Mouse (Mus musculus) myocyte (in vitro differentiated cells): Measurements from ENCODE around the gene Dirc2. TPM values are rescaled to one million over a fixed set of nuclear protein-coding genes. Genes with fewer than 3 reads are reported as not detected.

Experiments used
- H3K27me3 ChIP-seq: one replicate; pipeline ENCODE4 v1.6.1; 2011; ENCODE audit not compliant: control insufficient read depth, insufficient read depth, insufficient read length
- H3K36me3 ChIP-seq: one replicate; pipeline ENCODE4 v1.6.1; 2011; ENCODE audit not compliant: control insufficient read depth, insufficient read depth
- H3K4me2 ChIP-seq: one replicate; pipeline ENCODE4 v1.6.1; 2011; ENCODE audit warnings: low read depth, control low read depth
- H3K4me3 ChIP-seq: one replicate; pipeline ENCODE4 v1.5.1; 2011; ENCODE audit warnings: mild to moderate bottlenecking, control low read depth, moderate library complexity
- H3K79me2 ChIP-seq: one replicate; pipeline ENCODE4 v1.6.1; 2011; ENCODE audit not compliant: control insufficient read depth, insufficient read depth
- H3ac ChIP-seq: one replicate; pipeline ENCODE4 v1.6.1; 2011; ENCODE audit not compliant: control insufficient read depth, insufficient read length
- CEBPB ChIP-seq: IDR thresholded peaks from 2 replicates; pipeline ENCODE4 v1.6.1; 2011; ENCODE audit warnings: mild to moderate bottlenecking, moderate library complexity; ENCODE audit not compliant: poor library complexity, insufficient read depth, severe bottlenecking
- E2F4 ChIP-seq: IDR thresholded peaks from one replicate; pipeline ENCODE4 v1.6.1; 2011; ENCODE audit warnings: mild to moderate bottlenecking, control low read depth, moderate library complexity; ENCODE audit not compliant: insufficient read depth
- MAX ChIP-seq: IDR thresholded peaks from one replicate; pipeline ENCODE4 v1.6.1; 2011; ENCODE audit warnings: low read depth, mild to moderate bottlenecking, control low read depth
- MYOD1 ChIP-seq, 3 experiments: IDR thresholded peaks; one replicate each; pipeline ENCODE4 v1.6.1; 2011; ENCODE audit warnings: control low read depth in 2 of 3, low read depth in 2 of 3, mild to moderate bottlenecking in 2 of 3, moderate library complexity in 1 of 3; ENCODE audit not compliant: insufficient read length in 2 of 3, control insufficient read depth in 1 of 3
- MYOG ChIP-seq, 3 experiments: IDR thresholded peaks; one replicate each; pipeline ENCODE4 v1.6.1; 2011; ENCODE audit warnings: control low read depth in 2 of 3, low read depth in 2 of 3, mild to moderate bottlenecking in 2 of 3; ENCODE audit not compliant: insufficient read length in 2 of 3, control insufficient read depth in 1 of 3, insufficient read depth in 1 of 3
- POLR2A ChIP-seq: IDR thresholded peaks from one replicate; pipeline ENCODE4 v1.6.1; 2011; ENCODE audit warnings: low read depth, mild to moderate bottlenecking, control low read depth, moderate library complexity; ENCODE audit not compliant: insufficient read length
- POLR2AphosphoS2 ChIP-seq: IDR thresholded peaks from one replicate; pipeline ENCODE4 v1.6.1; 2011; ENCODE audit warnings: low read depth, control low read depth; ENCODE audit not compliant: insufficient read length
- REST ChIP-seq: IDR thresholded peaks from one replicate; pipeline ENCODE4 v1.6.1; 2011; ENCODE audit warnings: mild to moderate bottlenecking, control low read depth, moderate library complexity; ENCODE audit not compliant: insufficient read depth, insufficient read length
- SRF ChIP-seq: IDR thresholded peaks from one replicate; pipeline ENCODE4 v1.6.1; 2011; ENCODE audit warnings: low read depth; ENCODE audit not compliant: control insufficient read depth, insufficient read length
- TCF12 ChIP-seq: IDR thresholded peaks from one replicate; pipeline ENCODE4 v1.6.1; 2011; ENCODE audit warnings: mild to moderate bottlenecking, control low read depth; ENCODE audit not compliant: poor library complexity, insufficient read depth, severe bottlenecking
- TCF3 ChIP-seq: IDR thresholded peaks from one replicate; pipeline ENCODE4 v1.6.1; 2011; ENCODE audit warnings: low read depth, control low read depth; ENCODE audit not compliant: insufficient read length
- USF1 ChIP-seq: IDR thresholded peaks from one replicate; pipeline ENCODE4 v1.6.1; 2011; ENCODE audit warnings: low read depth, mild to moderate bottlenecking, control low read depth, moderate library complexity
- polyA plus RNA-seq: library from polyadenylated mRNA; unstranded; fragments of >200 nt; fragmentation: generic; extraction: Trizol; gene quantifications from one replicate; pipeline ENCODE4 v1.2.1, GENCODE M21; 2012; ENCODE audit warnings: missing spikeins

Gene Dirc2
- polyA plus RNA-seq, 1 experiment: 19.3 TPM

- H3K36me3 ChIP-seq: peaks cover 7% of the 10 kb centered on the region
Measured at GRCm38 (mm10) chr16:35782451-35783206, 13.5 kb upstream of the Dirc2 start.

DNA sequence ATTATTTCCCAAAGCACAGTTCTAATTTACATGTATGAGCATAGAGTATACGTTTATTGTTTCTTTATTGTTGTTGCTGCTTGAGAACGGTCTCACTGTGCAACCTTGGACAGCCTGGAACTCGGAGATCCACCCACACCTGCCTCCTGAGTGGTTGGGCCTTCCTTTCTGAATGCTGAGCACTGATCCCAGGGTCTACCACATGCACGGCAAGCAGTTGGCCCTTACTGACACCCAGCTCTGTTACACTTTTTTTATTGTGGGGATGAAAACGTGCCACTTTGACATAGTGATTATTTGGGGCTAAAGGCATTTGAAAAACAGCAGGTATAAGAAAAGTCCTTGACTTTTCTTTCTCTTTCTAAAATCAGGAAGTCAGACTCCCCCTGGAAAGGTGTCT is 12.5 kb upstream of the Dirc2 start:
- Histone ChIP-seq H3K79me2 (no peaks in the 10 kb centered on the region), H3ac (no peak overlapping the region), H3K27me3 (no peaks in the 10 kb centered on the region), H3K36me3 (no peaks in the 10 kb centered on the region), H3K4me2 (no peak overlapping the region), H3K4me3 (no peak overlapping the region)
- TF ChIP-seq SRF (no peak), REST (no peak), MYOD1 (IDR thresholded peaks at IDR 0.05; ENCODE audit: control insufficient read depth in 1 of 3, insufficient read length in 2 of 3, low read depth in 2 of 3) (no peak), CEBPB (no peak), MYOG (IDR thresholded peaks at IDR 0.05; ENCODE audit: control insufficient read depth in 1 of 3, insufficient read depth in 1 of 3, insufficient read length in 2 of 3, low read depth in 2 of 3) (no peak), USF1 (no peak), E2F4 (no peak), TCF3 (no peak), POLR2A (no peak), MAX (no peak), POLR2AphosphoS2 (no peak), TCF12 (no peak)

More at GRCm38 (mm10) chr16:35782451-35783206, 13.5 kb upstream of the Dirc2 start:
- no peak overlapping the region for H3K4me2 ChIP-seq
- TF ChIP-seq TCF12 (no peak), CEBPB (no peak), POLR2AphosphoS2 (no peak), POLR2A (no peak), MAX (no peak), MYOG (IDR thresholded peaks at IDR 0.05; ENCODE audit: control insufficient read depth in 1 of 3, insufficient read depth in 1 of 3, insufficient read length in 2 of 3, low read depth in 2 of 3) (no peak), MYOD1 (IDR thresholded peaks at IDR 0.05; ENCODE audit: control insufficient read depth in 1 of 3, insufficient read length in 2 of 3, low read depth in 2 of 3) (no peak), SRF (no peak), E2F4 (no peak), REST (no peak), TCF3 (no peak), USF1 (no peak)
- no peak overlapping the region for H3K4me3 ChIP-seq
- no peaks in the 10 kb centered on the region for H3K79me2 ChIP-seq
- no peak overlapping the region for H3ac ChIP-seq
- no peaks in the 10 kb centered on the region for H3K27me3 ChIP-seq

DNA sequence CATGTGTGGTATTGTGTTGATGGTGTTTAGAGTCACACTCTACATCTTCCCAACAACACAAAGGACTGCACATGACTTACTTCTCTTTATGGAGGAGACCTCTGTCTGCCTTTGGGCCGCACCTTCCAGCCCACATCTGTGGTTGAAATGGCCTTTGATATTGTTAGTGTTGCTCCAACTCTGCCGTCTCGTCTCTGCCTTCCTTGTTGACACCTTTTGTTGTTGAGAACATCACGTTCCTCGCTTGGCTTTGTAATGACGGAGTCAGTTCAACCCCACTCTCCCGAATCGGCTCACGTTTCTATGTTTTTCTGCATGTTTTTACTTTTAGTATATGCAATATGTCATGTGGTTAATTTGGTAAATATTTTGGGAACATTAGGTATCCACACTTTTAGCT is 11.9 kb upstream of the Dirc2 start:
- H3K27me3 ChIP-seq: no peaks in the 10 kb centered on the region
- TF ChIP-seq MAX (no peak), CEBPB (no peak), REST (no peak), POLR2A (no peak), TCF3 (no peak), TCF12 (no peak), MYOG (IDR thresholded peaks at IDR 0.05; ENCODE audit: control insufficient read depth in 1 of 3, insufficient read depth in 1 of 3, insufficient read length in 2 of 3, low read depth in 2 of 3) (no peak)
- no peak overlapping the region for H3K4me3 ChIP-seq
- no peak overlapping the region for H3K4me2 ChIP-seq
- H3K79me2 ChIP-seq: no peaks in the 10 kb centered on the region
- no peaks in the 10 kb centered on the region for H3K36me3 ChIP-seq
- H3ac ChIP-seq: no peak overlapping the region

GRCm38 (mm10) chr16:35779681-35780080 is 10.5 kb upstream of the Dirc2 start:
- no peaks in the 10 kb centered on the region for H3K36me3 ChIP-seq
- TF ChIP-seq SRF (no peak), CEBPB (no peak), MAX (no peak), E2F4 (no peak), MYOD1 (IDR thresholded peaks at IDR 0.05; ENCODE audit: control insufficient read depth in 1 of 3, insufficient read length in 2 of 3, low read depth in 2 of 3) (no peak), MYOG (IDR thresholded peaks at IDR 0.05; ENCODE audit: control insufficient read depth in 1 of 3, insufficient read depth in 1 of 3, insufficient read length in 2 of 3, low read depth in 2 of 3) (no peak), POLR2AphosphoS2 (no peak), TCF3 (no peak), REST (no peak), USF1 (no peak), TCF12 (no peak), POLR2A (no peak)
- no peaks in the 10 kb centered on the region for H3K79me2 ChIP-seq

GRCm38 (mm10) chr16:35777768-35778167 is 8.6 kb upstream of the Dirc2 start:
- Histone ChIP-seq H3K4me2 (no peak overlapping the region), H3K79me2 (no peaks in the 10 kb centered on the region), H3K4me3 (no peak overlapping the region), H3ac (no peak overlapping the region), H3K36me3 (no peaks in the 10 kb centered on the region), H3K27me3 (no peaks in the 10 kb centered on the region)
- TF ChIP-seq MYOD1 (IDR thresholded peaks at IDR 0.05; ENCODE audit: control insufficient read depth in 1 of 3, insufficient read length in 2 of 3, low read depth in 2 of 3): no peak
- TF ChIP-seq E2F4: no peak
- TF ChIP-seq POLR2A: no peak
- no peak for TF ChIP-seq TCF3
- no peak for TF ChIP-seq REST
- no peak for TF ChIP-seq MYOG (IDR thresholded peaks at IDR 0.05; ENCODE audit: control insufficient read depth in 1 of 3, insufficient read depth in 1 of 3, insufficient read length in 2 of 3, low read depth in 2 of 3)
- TF ChIP-seq CEBPB: no peak
- TF ChIP-seq USF1: no peak
- TF ChIP-seq POLR2AphosphoS2: no peak
- no peak for TF ChIP-seq TCF12
- TF ChIP-seq MAX: no peak
- TF ChIP-seq SRF: no peak

More at GRCm38 (mm10) chr16:35779681-35780080, 10.5 kb upstream of the Dirc2 start:
- no peak overlapping the region for H3ac ChIP-seq
- no peaks in the 10 kb centered on the region for H3K27me3 ChIP-seq
- H3K4me2 ChIP-seq: no peak overlapping the region
- H3K4me3 ChIP-seq: no peak overlapping the region
